Mouse (Mus musculus): ENCODE measurements at regions not wholly inside any gene's neighbourhood (a gene's known extent, or its start where the extent isn't known, plus 50 kb on each side); places are given as distances from the start of the nearest gene placed in this dataset.

DNA sequence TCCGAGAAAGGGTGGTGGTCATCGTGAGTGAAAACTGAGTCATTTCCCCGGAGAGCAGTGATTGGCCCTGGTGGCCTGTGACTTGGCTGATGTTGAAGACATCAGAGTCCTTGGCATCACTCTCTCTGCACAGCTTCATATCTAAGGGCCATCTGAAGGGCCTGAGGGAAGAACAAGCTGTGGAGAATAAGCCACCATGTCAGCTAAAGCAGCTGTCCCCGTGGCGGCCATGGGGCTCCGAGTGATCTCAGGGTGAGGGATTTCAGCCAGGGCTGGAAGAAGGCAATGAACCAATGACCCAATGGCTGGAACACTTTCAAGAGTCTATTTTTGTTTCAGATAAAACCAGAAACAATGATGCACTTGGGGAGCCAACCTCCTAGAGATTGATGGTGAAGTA, 62.2 kb downstream of the Ttc32 start:
- Histone ChIP-seq H3K4me1 (no peaks in the 10 kb centered on the region), H3K9ac (no peak overlapping the region), H3K4me2 (no peak overlapping the region), H3K4me3 (no peak overlapping the region), H3K27ac (no peak overlapping the region), H3K36me3 (no peaks in the 10 kb centered on the region), H3K27me3 (replicated peaks) (no peaks in the 10 kb centered on the region), H3K9me3 (replicated peaks) (no peaks in the 10 kb centered on the region)
- no peak for ATAC-seq
- WGBS (ENCODE audit: insufficient replicate concordance), result 69% methylated on average over 6 of the region's 6 CpGs

DNA sequence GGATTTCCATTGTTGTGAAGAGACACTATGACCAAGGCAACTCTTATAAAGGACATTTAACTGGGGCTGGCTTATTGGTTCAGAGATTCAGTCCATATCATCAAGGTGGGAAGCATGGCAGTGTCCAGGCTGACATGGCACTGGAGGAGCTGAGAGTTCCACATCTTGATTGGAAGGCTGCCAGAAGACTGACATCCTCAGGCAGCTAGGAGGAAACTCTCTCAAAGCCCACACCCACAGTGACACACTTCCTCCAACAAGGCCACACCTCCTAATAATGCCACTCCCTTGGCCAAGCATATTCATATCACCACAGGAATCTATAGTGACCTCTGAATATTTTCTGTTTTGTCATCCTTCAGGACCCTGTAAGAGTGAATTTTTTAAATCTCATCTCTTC, 65.3 kb downstream of the Ttc32 start:
- Histone ChIP-seq H3K4me3 (no peak overlapping the region), H3K27ac (no peak overlapping the region), H3K4me2 (no peak overlapping the region), H3K36me3 (no peaks in the 10 kb centered on the region), H3K4me1 (no peaks in the 10 kb centered on the region), H3K9ac (no peak overlapping the region), H3K9me3 (replicated peaks) (no peaks in the 10 kb centered on the region), H3K27me3 (replicated peaks) (no peaks in the 10 kb centered on the region)
- no peak for ATAC-seq

DNA sequence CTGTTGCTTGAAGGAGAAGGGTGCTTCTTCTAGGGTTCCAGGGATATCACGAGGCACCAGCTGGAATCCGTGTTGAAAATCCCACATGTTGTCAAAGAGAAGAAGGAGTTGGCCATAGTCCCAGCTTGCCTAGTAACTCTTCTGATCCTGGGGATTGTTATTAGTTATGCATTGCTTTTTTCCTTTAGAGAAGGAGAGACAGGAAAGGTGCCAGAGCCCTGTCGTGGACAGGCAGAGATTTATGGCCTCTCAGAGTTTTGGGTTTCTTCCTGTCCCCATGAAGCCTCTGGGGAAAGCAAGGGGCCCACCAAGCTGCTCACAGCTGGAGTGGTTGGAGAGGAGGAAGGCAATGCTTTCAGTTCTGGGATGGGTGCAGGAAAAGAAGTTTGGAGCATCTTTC, 76.6 kb downstream of the Ttc32 start:
- H3K4me1 ChIP-seq, result no peaks in the 10 kb centered on the region
- no peak overlapping the region for H3K4me2 ChIP-seq
- ATAC-seq, result no peak
- WGBS (ENCODE audit: insufficient replicate concordance), result 46% methylated on average over 3 of the region's 3 CpGs
- no peaks in the 10 kb centered on the region for H3K27me3 ChIP-seq (replicated peaks)
- H3K36me3 ChIP-seq, result no peaks in the 10 kb centered on the region
- no peak overlapping the region for H3K4me3 ChIP-seq
- no peaks in the 10 kb centered on the region for H3K9me3 ChIP-seq (replicated peaks)
- H3K27ac ChIP-seq, result no peak overlapping the region
- no peak overlapping the region for H3K9ac ChIP-seq

DNA sequence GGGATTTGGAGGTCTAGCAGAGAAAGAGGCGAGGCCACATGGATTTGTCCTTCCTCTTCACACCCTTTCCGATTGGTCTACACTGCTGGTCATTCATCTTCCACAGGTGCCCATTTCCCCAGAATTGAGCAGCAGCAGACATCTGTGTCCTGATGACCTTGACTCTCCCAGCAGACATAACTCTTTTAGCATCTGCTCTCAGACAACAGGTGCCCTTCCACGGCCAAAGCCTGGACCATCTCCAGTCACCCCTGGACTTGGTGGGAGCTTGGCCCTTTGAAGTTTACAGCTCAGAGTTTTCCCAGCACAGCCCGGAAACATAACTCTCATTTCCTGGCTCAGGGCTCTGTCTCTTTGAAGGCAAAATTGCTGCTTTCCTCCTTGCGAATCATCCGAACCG, 80.0 kb downstream of the Ttc32 start:
- no peak for ATAC-seq
- no peak overlapping the region for H3K4me3 ChIP-seq
- H3K36me3 ChIP-seq, result no peaks in the 10 kb centered on the region
- no peaks in the 10 kb centered on the region for H3K9me3 ChIP-seq (replicated peaks)
- 63% methylated on average over 7 of the region's 7 CpGs for WGBS (ENCODE audit: insufficient replicate concordance)
- no peak overlapping the region for H3K9ac ChIP-seq
- no peaks in the 10 kb centered on the region for H3K4me1 ChIP-seq
- H3K4me2 ChIP-seq, result no peak overlapping the region
- no peak overlapping the region for H3K27ac ChIP-seq
- no peaks in the 10 kb centered on the region for H3K27me3 ChIP-seq (replicated peaks)

DNA sequence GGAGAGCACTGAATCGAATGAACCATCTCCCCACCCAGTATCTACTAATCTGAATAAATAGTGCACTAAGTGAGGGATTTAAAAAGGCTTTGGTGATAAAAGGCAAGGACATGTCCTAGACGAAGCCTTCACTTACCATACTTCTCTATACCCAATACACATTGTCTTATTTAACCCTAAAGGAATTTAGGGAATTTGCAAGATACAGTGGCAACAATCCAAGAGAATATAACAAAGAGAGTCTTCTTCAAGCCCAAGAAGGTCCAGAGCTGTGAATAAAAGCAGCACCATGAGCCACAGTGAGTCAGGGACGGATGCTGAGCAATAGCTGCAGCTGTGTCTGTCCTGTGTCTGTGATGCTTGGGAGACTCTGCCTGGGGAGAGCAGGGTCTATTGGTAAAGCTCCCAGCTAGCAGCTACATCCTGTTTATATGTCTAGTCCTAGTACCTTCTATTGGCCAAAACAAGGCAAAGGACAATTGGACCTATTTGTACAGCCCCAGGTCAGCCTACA, 82.4 kb downstream of the Ttc32 start:
- Histone ChIP-seq H3K9ac (no peak overlapping the region), H3K27me3 (replicated peaks) (no peaks in the 10 kb centered on the region), H3K4me2 (no peak overlapping the region), H3K9me3 (replicated peaks) (no peaks in the 10 kb centered on the region), H3K4me1 (no peaks in the 10 kb centered on the region), H3K27ac (no peak overlapping the region), H3K36me3 (no peaks in the 10 kb centered on the region), H3K4me3 (no peak overlapping the region)
- no peak for ATAC-seq
- 56% methylated on average over 3 of the region's 3 CpGs for WGBS (ENCODE audit: insufficient replicate concordance)

DNA sequence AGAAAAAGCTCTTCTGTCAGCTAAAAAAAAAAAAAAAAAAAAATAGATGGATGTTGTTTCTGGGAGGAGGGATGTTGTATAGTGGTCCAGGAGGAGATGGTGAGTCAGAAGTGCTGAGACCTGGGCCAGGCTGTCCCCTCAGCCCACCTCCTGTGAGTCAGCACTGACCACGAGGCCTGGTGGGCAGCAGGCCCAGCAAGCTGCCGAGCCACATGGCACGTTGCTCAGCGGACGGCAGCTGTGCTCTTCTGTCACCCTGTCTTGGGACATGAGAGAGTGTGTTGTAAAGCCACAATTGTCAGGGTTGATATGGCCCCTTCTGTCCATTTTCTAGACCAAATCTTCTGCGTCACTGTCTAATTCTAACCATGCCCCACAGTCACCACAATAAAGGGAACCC, 83.9 kb downstream of the Ttc32 start:
- Histone ChIP-seq H3K4me1 (no peaks in the 10 kb centered on the region), H3K36me3 (no peaks in the 10 kb centered on the region), H3K9ac (no peak overlapping the region), H3K4me2 (no peak overlapping the region), H3K4me3 (no peak overlapping the region), H3K27ac (no peak overlapping the region), H3K27me3 (replicated peaks) (no peaks in the 10 kb centered on the region), H3K9me3 (replicated peaks) (no peaks in the 10 kb centered on the region)
- 66% methylated on average over 6 of the region's 6 CpGs for WGBS (ENCODE audit: insufficient replicate concordance)
- no peak for ATAC-seq

DNA sequence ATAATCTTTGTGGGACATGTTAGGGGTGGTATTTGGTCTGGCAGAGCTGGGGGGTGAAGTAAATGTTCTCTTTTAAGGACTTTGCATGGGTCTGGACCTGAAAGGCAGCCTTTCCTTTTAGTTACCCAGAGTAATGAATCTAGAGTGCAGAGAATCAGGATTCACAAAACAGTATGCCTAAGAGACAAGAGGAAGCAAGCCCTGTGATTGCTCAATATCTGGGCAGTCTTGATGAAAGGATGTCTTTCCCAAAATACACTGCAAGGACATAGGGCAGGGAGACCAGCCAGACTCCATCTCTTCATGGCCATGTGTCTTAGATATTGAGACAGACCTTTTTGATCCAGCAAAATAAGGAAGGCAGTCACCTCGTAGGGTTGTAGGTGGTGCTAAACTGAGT, 84.3 kb downstream of the Ttc32 start:
- no peaks in the 10 kb centered on the region for H3K36me3 ChIP-seq
- no peak overlapping the region for H3K27ac ChIP-seq
- no peaks in the 10 kb centered on the region for H3K9me3 ChIP-seq (replicated peaks)
- 55% methylated on average over 1 of the region's 1 CpGs for WGBS (ENCODE audit: insufficient replicate concordance)
- no peak overlapping the region for H3K9ac ChIP-seq
- no peak overlapping the region for H3K4me2 ChIP-seq
- ATAC-seq, result no peak
- no peaks in the 10 kb centered on the region for H3K27me3 ChIP-seq (replicated peaks)
- H3K4me1 ChIP-seq, result no peaks in the 10 kb centered on the region
- H3K4me3 ChIP-seq, result no peak overlapping the region

DNA sequence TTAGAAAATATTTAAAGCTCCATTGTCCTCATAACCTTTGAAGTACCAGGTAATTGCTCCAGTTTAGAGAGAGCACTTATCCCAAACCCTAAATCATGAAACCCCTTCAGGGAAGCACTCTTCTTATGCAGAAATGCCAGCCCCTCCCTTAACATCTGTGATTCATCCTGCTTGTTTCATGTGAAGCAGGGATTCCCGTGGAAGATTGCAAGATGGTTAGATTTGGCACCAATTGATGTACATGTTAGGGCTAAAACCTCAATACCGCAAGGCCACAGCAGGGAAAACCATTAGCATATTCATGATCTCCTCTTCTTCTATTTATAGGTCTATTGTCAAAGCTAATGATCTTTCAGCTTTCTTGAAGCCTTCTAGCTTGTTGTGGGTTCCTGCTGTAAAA, 88.8 kb downstream of the Ttc32 start:
- Histone ChIP-seq H3K9me3 (replicated peaks) (no peaks in the 10 kb centered on the region), H3K36me3 (no peaks in the 10 kb centered on the region), H3K27me3 (replicated peaks) (no peaks in the 10 kb centered on the region), H3K27ac (no peak overlapping the region), H3K4me1 (no peaks in the 10 kb centered on the region), H3K4me2 (no peak overlapping the region), H3K9ac (no peak overlapping the region), H3K4me3 (no peak overlapping the region)
- WGBS (ENCODE audit: insufficient replicate concordance), result 47% methylated on average over 2 of the region's 2 CpGs
- no peak for ATAC-seq

DNA sequence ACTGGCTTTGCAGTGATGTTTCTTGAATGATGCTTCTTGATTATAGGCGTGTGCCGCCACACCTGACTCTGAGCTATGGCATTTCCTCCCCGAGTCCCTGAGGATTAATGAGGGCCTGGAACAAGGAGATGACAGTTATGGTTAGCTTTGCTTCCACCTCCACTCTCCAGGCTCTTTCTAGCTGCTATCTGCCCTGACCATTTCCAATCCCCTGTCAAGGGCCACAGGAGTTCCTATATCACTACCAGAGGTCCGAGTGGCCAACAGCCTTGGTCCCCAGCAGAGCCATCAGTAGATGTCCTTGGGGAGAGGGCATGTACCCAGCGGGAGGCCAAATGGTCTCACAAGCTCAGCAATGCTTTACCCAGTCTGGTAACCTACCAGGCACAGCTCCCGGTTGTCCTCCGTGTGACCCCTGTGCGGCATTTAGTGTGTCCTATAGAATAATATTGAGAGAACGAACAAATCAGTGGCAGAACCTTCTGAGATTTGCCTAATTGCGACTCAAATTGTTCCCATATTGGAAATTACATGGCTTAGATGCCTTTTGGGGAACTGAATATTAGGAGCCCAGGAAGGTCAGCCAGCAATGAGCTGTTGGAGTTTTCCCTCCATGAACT, 98.2 kb downstream of the Ttc32 start:
- Histone ChIP-seq H3K27ac (no peak overlapping the region), H3K9ac (no peak overlapping the region), H3K27me3 (replicated peaks) (no peaks in the 10 kb centered on the region), H3K4me2 (no peak overlapping the region), H3K36me3 (no peaks in the 10 kb centered on the region), H3K4me3 (no peak overlapping the region), H3K4me1 (0 out of 2 replicates have a peak, but pooled peaks cover 3% of the 10 kb centered on the region), H3K9me3 (replicated peaks) (no peaks in the 10 kb centered on the region)
- ATAC-seq, result no peak
- WGBS (ENCODE audit: insufficient replicate concordance), result 66% methylated on average over 10 of the region's 10 CpGs

DNA sequence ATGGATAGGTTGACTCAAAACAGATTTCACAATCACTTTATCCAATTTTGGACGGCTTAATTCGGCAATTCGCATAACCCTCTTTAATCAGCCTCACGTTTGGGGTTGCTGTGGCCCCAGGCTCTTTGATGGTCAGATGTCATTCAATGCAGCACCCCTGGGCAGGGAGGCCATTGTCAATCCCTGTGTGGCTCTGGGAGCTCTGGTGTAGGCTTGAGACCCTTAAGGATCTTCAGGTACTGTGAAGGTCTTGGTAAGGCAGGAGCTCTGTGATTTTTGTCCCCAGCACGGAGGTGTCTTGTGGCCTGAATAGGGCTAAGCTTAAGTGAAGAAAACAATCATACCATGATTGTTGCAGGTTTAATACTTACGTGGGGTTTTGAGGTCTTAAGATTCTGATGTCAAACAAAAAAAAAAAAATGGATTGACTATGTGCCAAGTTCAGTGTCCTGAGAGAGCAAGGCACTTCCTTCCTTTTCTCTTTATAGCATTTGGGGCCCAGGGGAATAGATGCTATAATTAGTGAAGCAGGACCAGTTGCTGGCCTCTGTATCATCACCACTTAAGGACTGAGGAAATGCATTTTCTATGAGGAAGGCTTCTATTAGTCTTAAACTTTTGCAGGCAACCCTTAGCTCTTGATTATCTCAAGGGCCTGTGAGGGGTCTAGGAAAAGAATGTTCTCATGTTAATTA, 98.9 kb downstream of the Ttc32 start:
- Histone ChIP-seq H3K9me3 (replicated peaks) (no peaks in the 10 kb centered on the region), H3K4me3 (no peak overlapping the region), H3K4me1 (0 out of 2 replicates have a peak, but pooled peaks cover 3% of the 10 kb centered on the region), H3K27ac (no peak overlapping the region), H3K4me2 (no peak overlapping the region), H3K36me3 (no peaks in the 10 kb centered on the region), H3K9ac (no peak overlapping the region), H3K27me3 (replicated peaks) (no peaks in the 10 kb centered on the region)
- no peak for ATAC-seq
- WGBS (ENCODE audit: insufficient replicate concordance), result 54% methylated on average over 6 of the region's 6 CpGs

DNA sequence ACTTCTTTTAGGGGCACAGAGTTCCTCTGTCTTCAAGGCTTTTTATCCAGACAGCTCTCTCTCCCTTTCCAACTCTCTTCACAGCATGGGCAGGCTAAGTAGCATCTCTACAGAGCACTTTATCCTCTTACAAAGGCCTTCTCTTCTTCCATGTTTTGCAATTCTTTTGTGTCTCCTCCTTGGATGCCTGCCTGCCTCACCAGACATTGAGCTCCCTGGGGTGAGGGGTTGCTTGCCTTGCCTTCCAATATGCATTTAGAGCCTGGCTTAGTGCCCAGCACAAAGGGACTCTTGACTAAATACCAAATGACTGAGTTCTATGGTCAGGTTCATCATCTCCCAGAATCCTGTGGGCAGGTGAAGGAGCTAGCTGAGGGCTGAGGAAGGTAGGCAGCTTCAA, 102.8 kb downstream of the Ttc32 start:
- no peak for ATAC-seq
- no peak overlapping the region for H3K9ac ChIP-seq
- H3K4me3 ChIP-seq, result no peak overlapping the region
- H3K36me3 ChIP-seq, result no peaks in the 10 kb centered on the region
- H3K27me3 ChIP-seq (replicated peaks), result no peaks in the 10 kb centered on the region
- no peaks in the 10 kb centered on the region for H3K9me3 ChIP-seq (replicated peaks)
- H3K4me2 ChIP-seq, result no peak overlapping the region
- no peaks in the 10 kb centered on the region for H3K4me1 ChIP-seq
- H3K27ac ChIP-seq, result no peak overlapping the region

DNA sequence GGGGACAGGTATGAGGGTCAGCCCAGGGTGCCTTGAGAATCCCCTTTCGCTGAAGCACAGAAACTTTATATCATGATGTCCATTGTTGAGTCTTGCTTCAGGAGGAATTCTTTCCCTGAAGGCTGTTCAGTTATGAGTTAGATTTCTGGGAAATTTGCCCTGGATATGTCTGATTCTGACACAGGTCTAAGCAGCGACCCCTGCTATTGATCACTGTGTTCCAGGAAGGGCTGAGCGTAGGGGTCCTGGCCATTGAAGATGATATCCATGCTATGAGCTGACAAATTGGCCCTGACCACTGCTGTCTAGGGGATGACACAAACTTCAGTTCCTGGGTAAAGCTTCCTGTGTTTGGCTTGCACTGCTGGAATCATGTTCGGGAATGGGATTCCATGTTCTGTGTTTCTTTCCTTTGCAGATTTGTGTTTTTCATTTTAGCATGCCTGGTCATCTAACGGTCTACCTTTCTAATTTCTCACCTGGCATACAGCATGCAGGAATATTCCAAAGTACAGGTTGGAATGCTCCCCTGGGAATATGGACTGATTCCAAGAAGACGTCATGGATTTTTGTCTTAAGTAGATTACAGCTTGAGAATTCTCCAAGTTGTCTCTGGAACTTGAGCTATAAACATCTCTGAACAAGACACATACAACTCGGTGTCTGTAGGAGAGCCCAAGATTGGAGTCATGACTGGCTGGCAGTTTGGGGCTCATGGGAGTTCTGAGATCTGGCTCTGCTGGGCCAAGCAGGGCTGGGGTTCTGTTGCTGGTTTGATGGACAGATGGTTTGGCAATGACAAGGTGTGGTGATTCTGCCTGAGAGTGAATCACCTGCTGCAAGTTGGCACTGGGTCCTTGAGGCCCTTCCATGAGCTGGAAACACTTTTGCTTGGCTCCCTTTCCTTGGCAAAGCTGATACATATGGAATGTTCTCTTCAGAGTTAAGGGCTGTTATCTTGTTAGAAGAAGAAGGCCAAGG, 104.4 kb downstream of the Ttc32 start:
- Histone ChIP-seq H3K4me2 (no peak overlapping the region), H3K36me3 (no peaks in the 10 kb centered on the region), H3K4me3 (no peak overlapping the region), H3K27me3 (replicated peaks) (no peaks in the 10 kb centered on the region), H3K4me1 (no peaks in the 10 kb centered on the region), H3K9ac (no peak overlapping the region), H3K9me3 (replicated peaks) (no peaks in the 10 kb centered on the region), H3K27ac (no peak overlapping the region)
- WGBS (ENCODE audit: insufficient replicate concordance), result 73% methylated on average over 7 of the region's 7 CpGs
- ATAC-seq, result no peak

Measured in liver, embryonic 12.5 days (tissue).